Mouse (Mus musculus): ENCODE measurements at regions not wholly inside any gene's neighbourhood (a gene's known extent, or its start where the extent isn't known, plus 50 kb on each side); places are given as distances from the start of the nearest gene placed in this dataset.

GRCm38 (mm10) chr13:55990186-55990585 is 146.0 kb downstream of the H2afy start:
- Histone ChIP-seq H3K27me3 (replicated peaks) (peaks cover 35% of the 10 kb centered on the region), H3K36me3 (replicated peaks; ENCODE audit: low read length) (no peaks in the 10 kb centered on the region), H3K9me3 (no peaks in the 10 kb centered on the region), H3K4me3 (replicated peaks) (no peak overlapping the region), H3K4me1 (peaks cover 30% of the 10 kb centered on the region)
- TF ChIP-seq GATA1 (IDR thresholded peaks at IDR 0.05; ENCODE audit: borderline replicate concordance, low read length): no peak
- no peak for TF ChIP-seq FLI1 (IDR thresholded peaks at IDR 0.05; ENCODE audit: low read length)

DNA sequence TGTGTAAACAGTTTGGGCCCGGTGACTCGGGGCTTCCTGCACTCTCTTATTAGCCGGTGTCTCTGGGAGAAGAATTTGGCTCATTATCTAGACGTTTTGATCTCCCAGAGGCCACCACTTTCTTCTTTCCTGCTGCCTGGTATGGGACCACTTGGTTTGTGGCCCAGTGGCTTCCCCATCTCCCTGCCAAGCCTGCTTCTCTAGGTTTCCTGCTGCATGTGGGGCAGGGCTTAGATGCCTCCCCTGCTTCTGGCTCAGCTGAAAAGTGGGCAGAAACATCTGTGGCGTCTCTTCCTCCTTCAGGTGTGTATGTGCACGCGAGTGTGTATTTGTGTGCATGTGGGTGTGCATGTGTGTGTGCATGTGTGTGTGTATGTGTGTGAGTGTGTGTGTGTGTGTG is 146.8 kb downstream of the H2afy start:
- no peak for TF ChIP-seq GATA1 (IDR thresholded peaks at IDR 0.05; ENCODE audit: borderline replicate concordance, low read length)
- no peak for TF ChIP-seq FLI1 (IDR thresholded peaks at IDR 0.05; ENCODE audit: low read length)
- peaks cover 30% of the 10 kb centered on the region for H3K4me1 ChIP-seq
- H3K9me3 ChIP-seq: no peaks in the 10 kb centered on the region
- H3K4me3 ChIP-seq (replicated peaks): no peak overlapping the region
- H3K36me3 ChIP-seq (replicated peaks; ENCODE audit: low read length): no peaks in the 10 kb centered on the region
- H3K27me3 ChIP-seq (replicated peaks): peaks cover 41% of the 10 kb centered on the region

- Histone ChIP-seq H3K36me3 (replicated peaks; ENCODE audit: low read length) (no peaks in the 10 kb centered on the region), H3K4me1 (peaks cover 14% of the 10 kb centered on the region), H3K4me3 (replicated peaks) (no peak overlapping the region), H3K27me3 (replicated peaks) (peaks cover 62% of the 10 kb centered on the region), H3K9me3 (no peaks in the 10 kb centered on the region)
- no peak for TF ChIP-seq GATA1 (IDR thresholded peaks at IDR 0.05; ENCODE audit: borderline replicate concordance, low read length)
- TF ChIP-seq FLI1 (IDR thresholded peaks at IDR 0.05; ENCODE audit: low read length): no peak
These were observed 149.4 kb upstream of the Pitx1 start for GRCm38 (mm10) chr13:55985396-55985795.

GRCm38 (mm10) chr13:55984772-55985171 is 148.8 kb upstream of the Pitx1 start:
- Histone ChIP-seq H3K27me3 (replicated peaks) (peaks cover 60% of the 10 kb centered on the region), H3K9me3 (no peaks in the 10 kb centered on the region), H3K4me1 (peaks cover 10% of the 10 kb centered on the region), H3K4me3 (replicated peaks) (no peak overlapping the region), H3K36me3 (replicated peaks; ENCODE audit: low read length) (no peaks in the 10 kb centered on the region)
- TF ChIP-seq GATA1 (IDR thresholded peaks at IDR 0.05; ENCODE audit: borderline replicate concordance, low read length): no peak
- TF ChIP-seq FLI1 (IDR thresholded peaks at IDR 0.05; ENCODE audit: low read length): no peak

- no peaks in the 10 kb centered on the region for H3K36me3 ChIP-seq (replicated peaks; ENCODE audit: low read length)
- H3K4me3 ChIP-seq (replicated peaks): no peak overlapping the region
- H3K4me1 ChIP-seq: peaks cover 4% of the 10 kb centered on the region; the same call in 1 of the 2 replicates
- H3K9me3 ChIP-seq: no peaks in the 10 kb centered on the region
- H3K27me3 ChIP-seq (replicated peaks): peaks cover 66% of the 10 kb centered on the region
- TF ChIP-seq FLI1 (IDR thresholded peaks at IDR 0.05; ENCODE audit: low read length): no peak
- TF ChIP-seq GATA1 (IDR thresholded peaks at IDR 0.05; ENCODE audit: borderline replicate concordance, low read length): no peak
These were observed 147.9 kb upstream of the Pitx1 start for GRCm38 (mm10) chr13:55983851-55984250.

GRCm38 (mm10) chr13:55981041-55981440 is 145.0 kb upstream of the Pitx1 start:
- no peaks in the 10 kb centered on the region for H3K36me3 ChIP-seq (replicated peaks; ENCODE audit: low read length)
- H3K9me3 ChIP-seq: no peaks in the 10 kb centered on the region
- H3K4me3 ChIP-seq (replicated peaks): no peak overlapping the region
- H3K4me1 ChIP-seq: no peaks in the 10 kb centered on the region
- TF ChIP-seq FLI1 (IDR thresholded peaks at IDR 0.05; ENCODE audit: low read length) (no peak), GATA1 (IDR thresholded peaks at IDR 0.05; ENCODE audit: borderline replicate concordance, low read length) (no peak)
- peaks cover 60% of the 10 kb centered on the region for H3K27me3 ChIP-seq (replicated peaks)

GRCm38 (mm10) chr13:55977902-55978301 is 141.9 kb upstream of the Pitx1 start:
- Histone ChIP-seq H3K4me3 (replicated peaks) (no peak overlapping the region), H3K4me1 (no peaks in the 10 kb centered on the region), H3K36me3 (replicated peaks; ENCODE audit: low read length) (no peaks in the 10 kb centered on the region), H3K9me3 (no peaks in the 10 kb centered on the region), H3K27me3 (replicated peaks) (peaks cover 44% of the 10 kb centered on the region)
- TF ChIP-seq FLI1 (IDR thresholded peaks at IDR 0.05; ENCODE audit: low read length): no peak
- TF ChIP-seq GATA1 (IDR thresholded peaks at IDR 0.05; ENCODE audit: borderline replicate concordance, low read length): no peak

DNA sequence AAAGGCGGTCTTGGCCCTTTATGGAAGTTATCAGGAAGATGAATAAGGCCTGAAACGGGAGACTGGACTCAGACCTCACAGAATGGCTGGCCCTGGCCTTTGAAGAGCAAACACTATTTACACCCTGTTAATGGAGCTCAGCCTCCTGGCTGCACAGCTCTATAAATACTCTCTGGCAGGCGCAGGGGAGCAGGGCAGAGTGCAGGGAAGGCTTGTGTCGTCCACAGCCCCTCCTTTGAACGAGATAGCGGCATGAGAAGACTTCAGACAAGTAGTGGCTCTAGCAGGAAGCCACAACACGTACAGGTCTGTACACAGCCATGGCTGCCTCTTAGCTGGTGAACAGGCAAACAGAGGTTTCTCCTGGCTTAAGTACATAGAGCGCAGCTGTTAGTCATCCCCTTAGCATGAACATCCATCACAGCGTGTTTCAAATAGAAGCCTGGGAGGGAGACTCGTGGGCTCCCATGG is 141.0 kb upstream of the Pitx1 start:
- Histone ChIP-seq H3K27me3 (replicated peaks) (peaks cover 35% of the 10 kb centered on the region), H3K36me3 (replicated peaks; ENCODE audit: low read length) (no peaks in the 10 kb centered on the region), H3K9me3 (peaks cover 3% of the 10 kb centered on the region), H3K4me3 (replicated peaks) (no peak overlapping the region), H3K4me1 (no peaks in the 10 kb centered on the region)
- no peak for TF ChIP-seq GATA1 (IDR thresholded peaks at IDR 0.05; ENCODE audit: borderline replicate concordance, low read length)
- no peak for TF ChIP-seq FLI1 (IDR thresholded peaks at IDR 0.05; ENCODE audit: low read length)

- TF ChIP-seq FLI1 (IDR thresholded peaks at IDR 0.05; ENCODE audit: low read length) (no peak), GATA1 (IDR thresholded peaks at IDR 0.05; ENCODE audit: borderline replicate concordance, low read length) (no peak)
These were observed 138.1 kb upstream of the Pitx1 start for GRCm38 (mm10) chr13:55974105-55974504.

GRCm38 (mm10) chr13:55970687-55971086 is 134.7 kb upstream of the Pitx1 start:
- Histone ChIP-seq H3K4me3 (replicated peaks) (no peak overlapping the region), H3K4me1 (no peaks in the 10 kb centered on the region), H3K36me3 (replicated peaks; ENCODE audit: low read length) (no peaks in the 10 kb centered on the region), H3K27me3 (replicated peaks) (peaks cover 21% of the 10 kb centered on the region), H3K9me3 (peaks cover 18% of the 10 kb centered on the region)
- TF ChIP-seq FLI1 (IDR thresholded peaks at IDR 0.05; ENCODE audit: low read length): no peak
- TF ChIP-seq GATA1 (IDR thresholded peaks at IDR 0.05; ENCODE audit: borderline replicate concordance, low read length): no peak

More at GRCm38 (mm10) chr13:55974105-55974504, 138.1 kb upstream of the Pitx1 start:
- Histone ChIP-seq H3K4me1 (no peaks in the 10 kb centered on the region), H3K4me3 (replicated peaks) (no peak overlapping the region), H3K9me3 (peaks cover 17% of the 10 kb centered on the region), H3K27me3 (replicated peaks) (peaks cover 24% of the 10 kb centered on the region), H3K36me3 (replicated peaks; ENCODE audit: low read length) (no peaks in the 10 kb centered on the region)

GRCm38 (mm10) chr13:55969473-55969872 is 133.5 kb upstream of the Pitx1 start:
- Histone ChIP-seq H3K4me3 (replicated peaks) (no peak overlapping the region), H3K9me3 (peaks cover 18% of the 10 kb centered on the region), H3K4me1 (no peaks in the 10 kb centered on the region), H3K27me3 (replicated peaks) (peaks cover 24% of the 10 kb centered on the region), H3K36me3 (replicated peaks; ENCODE audit: low read length) (no peaks in the 10 kb centered on the region)
- TF ChIP-seq GATA1 (IDR thresholded peaks at IDR 0.05; ENCODE audit: borderline replicate concordance, low read length): no peak

Data from megakaryocyte, embryonic 14.5 days (primary cell).